Mouse (Mus musculus): Measurements from ENCODE around the gene Ttyh3.

DNA sequence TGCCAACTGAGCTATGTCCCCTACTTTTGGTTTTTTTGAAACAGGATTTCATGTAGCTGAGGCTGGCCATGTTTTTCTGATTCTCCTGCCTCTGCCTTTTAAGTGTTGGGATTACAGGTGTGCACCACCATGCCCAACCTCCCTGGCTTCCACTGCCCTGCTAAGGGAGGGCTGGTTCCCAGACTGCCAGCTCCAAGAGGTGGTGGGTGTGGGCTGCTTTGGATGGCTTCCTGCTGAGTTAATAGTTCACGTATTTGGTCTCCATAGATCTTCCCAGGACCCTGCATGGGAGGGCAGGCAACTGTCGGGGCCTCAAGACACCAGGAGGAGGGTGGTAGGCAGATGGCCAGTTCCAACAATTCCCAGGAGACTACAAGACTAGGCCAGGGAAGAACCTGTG lies 46.3 kb downstream of the Ttyh3 start:
- TF ChIP-seq CHD2 (IDR thresholded peaks at IDR 0.05; ENCODE audit: low read depth, low read length) (no peak), HCFC1 (IDR thresholded peaks at IDR 0.05; ENCODE audit: borderline replicate concordance, insufficient read depth, low read length) (no peak), ZNF384 (IDR thresholded peaks at IDR 0.05; ENCODE audit: low read depth, low read length) (no peak), MAFK (IDR thresholded peaks at IDR 0.05; ENCODE audit: insufficient read depth, low read depth, low read length) (no peak)
